Mouse (Mus musculus) 416B (cell line): ENCODE data around the gene Hoxb3.

Source experiments
- DNase-seq: peaks from one replicate; pipeline ENCODE4 v3.0.0; 2011; ENCODE audit warnings: low read depth

Gene Hoxb3

GRCm38 (mm10) chr11:96352691-96353521, 29.8 kb downstream of the Hoxb3 start:
- no peak for DNase-seq

- DNase-seq = no peak
Measured at GRCm38 (mm10) chr11:96353522-96353841, 30.4 kb downstream of the Hoxb3 start.

GRCm38 (mm10) chr11:96353939-96354338, 30.8 kb downstream of the Hoxb3 start:
- no peak for DNase-seq

GRCm38 (mm10) chr11:96354376-96354775, 31.2 kb downstream of the Hoxb3 start:
- DNase-seq = no peak

GRCm38 (mm10) chr11:96354801-96355311, 31.7 kb downstream of the Hoxb3 start:
- no peak for DNase-seq

GRCm38 (mm10) chr11:96363807-96364206, 40.7 kb downstream of the Hoxb3 start:
- DNase-seq = no peak

- no peak for DNase-seq
Measured at GRCm38 (mm10) chr11:96365441-96366091, 42.4 kb downstream of the Hoxb3 start, which contains the start of gene Hoxb1. Hoxb1 (plus strand) TSS chr11:96365752.

GRCm38 (mm10) chr11:96366092-96367041, 43.2 kb downstream of the Hoxb3 start:
- no peak for DNase-seq

GRCm38 (mm10) chr11:96367141-96367540, 44.0 kb downstream of the Hoxb3 start:
- no peak for DNase-seq

GRCm38 (mm10) chr11:96368686-96369085, 45.6 kb downstream of the Hoxb3 start:
- no peak for DNase-seq

- DNase-seq = no peak
Measured at GRCm38 (mm10) chr11:96369140-96369539, 46.0 kb downstream of the Hoxb3 start.

- DNase-seq = no peak
Measured at GRCm38 (mm10) chr11:96371726-96372125, 48.6 kb downstream of the Hoxb3 start.

- no peak for DNase-seq
Measured at GRCm38 (mm10) chr11:96372519-96372918, 49.4 kb downstream of the Hoxb3 start.

- DNase-seq = no peak
Measured at GRCm38 (mm10) chr11:96374810-96375209, 51.7 kb downstream of the Hoxb3 start.

GRCm38 (mm10) chr11:96383381-96383780, 60.3 kb downstream of the Hoxb3 start:
- DNase-seq = no peak

- no peak for DNase-seq
Measured at GRCm38 (mm10) chr11:96387635-96388034, 64.5 kb downstream of the Hoxb3 start.

GRCm38 (mm10) chr11:96396772-96397626, 73.9 kb downstream of the Hoxb3 start:
- DNase-seq = no peak
